Mouse (Mus musculus): ENCODE data around the gene Cmip.

The Cmip gene

DNA sequence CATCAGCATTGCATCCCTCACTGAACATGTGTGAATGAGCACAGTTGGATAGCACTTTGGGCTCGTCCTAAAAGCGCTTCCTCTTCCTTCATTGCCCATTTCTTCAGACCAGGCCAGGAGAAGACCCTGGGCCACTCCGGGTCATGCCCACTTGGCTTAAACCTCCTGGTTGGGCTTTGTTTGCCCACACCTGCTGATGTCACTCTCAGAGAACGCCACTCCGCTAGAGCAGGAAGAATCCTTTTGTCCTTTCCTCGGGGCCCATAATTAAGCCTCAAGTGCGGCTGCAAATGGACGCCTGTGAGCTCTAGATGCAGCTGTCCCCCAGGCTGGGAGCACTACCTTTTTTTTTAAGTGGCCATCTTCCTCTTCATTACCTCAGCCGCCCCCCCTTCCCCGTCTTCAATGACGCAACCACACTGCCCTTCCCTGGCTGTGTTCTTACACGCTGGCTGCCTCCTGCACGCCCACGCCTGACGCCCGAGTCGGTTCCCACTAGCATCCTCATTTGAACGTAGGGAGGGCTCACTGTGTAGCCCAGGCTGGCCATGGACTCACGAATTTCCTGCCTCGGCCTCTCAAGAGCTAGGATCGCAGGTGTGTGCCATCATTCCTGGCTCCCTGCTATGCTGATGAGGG is 171.8 kb downstream of the Cmip start:
- no peak for DNase-seq

DNA sequence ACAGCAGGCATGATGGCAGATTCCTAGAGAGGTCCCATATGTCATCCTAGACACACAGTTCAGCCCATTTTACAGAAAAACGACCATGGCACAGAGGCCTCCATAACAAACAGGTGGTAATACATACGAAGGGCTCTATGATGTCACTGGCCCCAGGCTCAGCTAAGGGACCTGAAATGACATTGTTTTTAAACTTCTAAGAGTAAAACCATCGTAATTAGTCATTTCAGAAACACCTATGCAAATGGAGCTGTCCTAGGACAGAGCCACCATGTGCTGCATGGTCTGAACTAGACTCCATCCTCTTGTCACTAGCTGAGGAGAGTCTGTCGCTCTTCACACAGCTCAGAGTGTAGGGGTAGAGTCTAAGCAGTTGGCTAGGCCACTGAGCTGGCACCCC is 173.8 kb downstream of the Cmip start:
- no peak for DNase-seq

DNA sequence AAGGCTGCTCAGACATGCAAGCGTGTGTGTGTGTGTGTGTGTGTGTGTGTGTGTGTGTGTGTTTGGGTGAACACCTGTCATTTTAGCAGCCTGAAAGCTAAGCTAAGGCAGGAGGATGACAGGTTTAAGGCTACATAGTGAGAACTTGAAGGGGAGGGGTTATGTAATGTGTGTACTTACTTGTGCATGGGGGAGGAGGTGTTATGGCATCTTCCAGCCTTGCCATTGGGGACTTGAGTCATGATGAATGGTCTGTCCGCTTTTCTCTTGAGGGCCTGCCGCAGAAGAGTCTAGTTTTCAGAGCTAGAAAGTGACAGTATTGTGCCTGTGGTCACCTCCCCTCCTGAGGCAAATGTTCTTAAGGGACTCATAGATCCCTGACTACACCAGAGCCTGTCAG is 174.7 kb downstream of the Cmip start:
- DNase-seq: no peak

DNA sequence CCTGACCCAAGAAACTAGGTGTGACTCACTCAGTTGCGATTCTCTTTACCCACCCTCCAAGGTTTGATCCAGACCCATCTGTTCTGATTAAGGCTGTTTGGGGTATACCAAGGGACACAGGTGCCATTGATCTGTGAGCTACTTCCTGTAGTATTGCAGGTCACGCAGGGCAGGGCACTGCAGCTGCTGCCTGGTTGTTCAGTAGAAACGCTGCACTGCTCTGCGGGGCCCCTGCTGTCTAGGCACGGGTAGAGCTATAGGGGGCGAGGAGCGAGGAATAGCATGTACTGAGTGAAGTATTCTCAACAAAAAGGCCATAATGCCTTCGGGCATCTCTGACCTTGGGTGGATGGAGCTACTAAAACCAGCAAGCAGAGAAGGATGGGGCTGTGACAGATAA is 175.2 kb downstream of the Cmip start:
- DNase-seq: no peak

DNA sequence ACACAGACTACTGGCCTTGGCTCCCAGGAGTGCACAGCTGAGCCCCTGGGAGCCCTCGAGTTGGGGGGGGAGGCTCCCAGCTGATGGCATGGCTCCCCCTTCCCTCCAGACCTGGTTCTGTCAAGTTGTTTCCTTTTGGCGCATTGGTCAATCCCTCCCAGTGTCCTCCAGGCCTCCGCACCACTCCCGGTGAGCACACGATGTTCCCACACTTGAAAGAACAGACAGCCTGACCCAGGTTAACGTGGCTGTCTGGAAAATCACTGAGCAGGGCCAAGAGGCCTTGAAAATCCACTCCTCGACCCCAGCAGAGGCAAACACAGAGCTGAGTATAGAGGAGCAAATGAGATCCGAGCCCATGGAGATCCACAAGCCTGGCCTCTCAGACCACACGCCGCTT is 177.1 kb downstream of the Cmip start:
- no peak for DNase-seq

DNA sequence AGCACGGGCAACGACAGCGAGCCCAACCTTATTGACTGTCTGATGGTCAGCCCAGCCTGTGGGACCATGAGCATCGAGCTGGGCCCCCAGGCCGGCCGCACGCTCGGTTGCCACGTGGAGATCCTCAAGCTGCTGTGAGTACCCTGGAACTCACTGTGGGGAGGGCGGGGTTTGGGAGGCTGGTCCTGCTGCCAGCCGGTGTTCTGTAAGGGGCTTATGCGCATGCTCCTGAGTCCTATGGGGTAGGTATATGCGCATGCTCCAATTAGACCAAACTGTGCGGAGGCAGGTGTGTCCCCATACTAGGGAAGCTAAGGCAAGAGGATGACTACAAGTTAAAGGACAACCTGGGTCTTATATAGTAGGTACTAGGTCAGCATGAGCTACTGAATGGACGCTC is 179.9 kb downstream of the Cmip start:
- DNase-seq: no peak

DNA sequence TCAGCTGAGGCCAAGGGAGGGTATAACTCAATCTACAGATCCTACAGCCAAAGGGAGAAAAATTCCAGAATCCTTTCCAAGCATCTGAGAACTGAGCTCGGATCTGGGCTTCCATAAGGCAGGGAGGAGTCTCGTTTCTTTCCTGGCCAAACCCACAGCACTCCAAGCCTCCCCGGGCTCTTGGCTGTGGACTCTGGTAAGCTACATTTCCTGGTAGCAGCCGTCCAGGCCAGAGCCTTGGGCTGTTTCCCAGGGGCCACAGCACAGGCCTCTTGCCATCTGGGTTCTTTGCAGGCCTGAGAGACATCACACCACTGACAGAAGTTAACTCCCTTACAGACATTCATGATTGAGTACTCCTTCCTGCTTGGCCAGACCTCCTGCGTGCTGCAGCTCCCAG is 180.8 kb downstream of the Cmip start:
- no peak for DNase-seq

- DNase-seq: no peak
These were observed 183.5 kb downstream of the Cmip start for GRCm38 (mm10) chr8:117440317-117440716.

DNA sequence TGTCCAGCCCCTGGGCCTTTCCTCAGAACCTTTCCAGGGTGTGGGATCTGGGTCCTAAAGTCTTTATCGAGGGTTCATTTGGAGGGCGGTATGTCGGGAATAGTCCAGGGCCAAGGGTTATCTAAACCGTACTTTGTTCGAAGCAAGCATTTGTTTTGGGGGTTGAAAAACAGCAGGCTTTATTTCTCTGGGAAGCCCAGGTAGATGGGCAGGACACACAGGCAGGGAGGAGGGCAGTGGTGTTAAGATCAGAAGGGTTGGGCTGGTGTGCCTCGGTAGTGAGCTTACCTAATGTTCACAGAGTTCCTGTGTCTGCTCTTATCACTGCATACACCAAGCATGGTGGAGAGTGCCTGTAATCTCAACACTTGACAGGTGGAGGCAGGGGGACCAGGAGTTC is 183.9 kb downstream of the Cmip start:
- DNase-seq: no peak

DNA sequence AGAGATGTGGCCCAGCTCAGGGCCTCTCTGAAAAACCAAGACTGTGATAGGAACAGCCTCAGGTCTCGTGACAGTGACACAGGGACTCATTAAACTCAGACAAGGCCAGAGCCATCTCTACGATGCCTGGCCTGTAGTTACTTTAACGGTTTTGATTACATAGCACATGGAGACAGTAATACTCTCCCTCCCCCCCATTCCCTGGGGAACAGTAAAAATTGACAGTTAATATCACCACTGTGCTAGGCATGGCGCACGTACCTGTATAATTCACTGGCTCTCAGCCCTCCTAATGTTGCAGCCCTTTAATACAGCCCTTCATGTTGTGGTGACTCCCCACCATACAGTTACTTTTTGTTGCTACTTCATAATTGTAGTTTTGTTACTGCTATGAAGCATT is 188.6 kb downstream of the Cmip start:
- DNase-seq: no peak

DNA sequence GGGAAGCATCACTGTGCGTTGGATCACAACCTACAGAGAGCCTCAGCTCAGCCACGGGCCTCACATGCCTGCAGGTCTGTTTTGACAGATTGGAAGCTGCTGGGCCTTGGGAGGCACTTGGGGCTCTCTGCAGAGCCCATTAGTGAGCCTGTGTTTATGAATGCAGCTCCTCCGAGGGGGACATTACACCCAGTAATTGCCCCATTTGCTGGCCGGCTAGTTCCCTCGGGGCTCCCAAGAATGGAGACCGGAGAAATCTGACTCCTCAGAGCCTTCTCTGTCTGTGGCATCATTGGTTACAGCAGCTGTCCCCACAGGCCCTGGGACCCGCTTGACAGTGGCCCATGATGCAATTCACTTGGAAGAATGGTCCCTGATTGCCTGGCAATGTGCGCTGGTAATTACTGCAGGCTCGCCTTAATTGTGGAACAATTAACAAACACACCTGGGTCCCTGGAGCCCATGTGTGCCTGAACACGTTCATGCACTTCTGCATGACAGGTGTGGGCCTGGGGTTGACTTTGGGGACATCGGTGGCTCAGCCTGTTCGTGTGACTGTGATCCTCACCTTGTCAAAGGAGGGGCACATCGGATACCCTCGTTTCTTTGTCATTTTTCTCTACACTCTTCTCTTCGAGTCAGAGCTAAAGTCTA is 189.6 kb downstream of the Cmip start:
- no peak for DNase-seq

GRCm38 (mm10) chr8:117451072-117451471 is 194.2 kb downstream of the Cmip start:
- DNase-seq: no peak

DNA sequence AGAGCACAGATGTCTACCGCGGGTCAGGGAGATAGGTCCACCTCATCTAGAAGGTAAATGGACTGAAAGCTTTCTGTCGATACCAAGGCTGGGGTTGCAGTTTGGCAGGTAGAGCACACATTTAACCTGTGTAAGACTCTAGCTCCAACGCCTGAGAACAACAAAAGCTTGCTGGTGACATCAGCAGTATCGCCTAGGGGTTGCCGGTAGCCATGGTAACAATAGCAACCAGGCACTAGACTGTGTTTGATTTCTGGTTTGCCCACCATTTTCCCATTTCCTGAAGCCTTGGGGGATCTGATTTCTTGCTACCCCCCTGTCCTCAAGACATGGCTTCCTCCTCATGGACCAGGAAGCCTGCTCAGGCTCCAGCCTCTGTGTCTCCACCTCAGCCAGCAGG is 197.1 kb downstream of the Cmip start:
- DNase-seq: no peak

- no peak for DNase-seq
These were observed 197.8 kb downstream of the Cmip start for GRCm38 (mm10) chr8:117454516-117455116.

GRCm38 (mm10) chr8:117455701-117456100 is 198.8 kb downstream of the Cmip start:
- no peak for DNase-seq

GRCm38 (mm10) chr8:117458440-117458839 is 201.6 kb downstream of the Cmip start:
- no peak for DNase-seq

DNA sequence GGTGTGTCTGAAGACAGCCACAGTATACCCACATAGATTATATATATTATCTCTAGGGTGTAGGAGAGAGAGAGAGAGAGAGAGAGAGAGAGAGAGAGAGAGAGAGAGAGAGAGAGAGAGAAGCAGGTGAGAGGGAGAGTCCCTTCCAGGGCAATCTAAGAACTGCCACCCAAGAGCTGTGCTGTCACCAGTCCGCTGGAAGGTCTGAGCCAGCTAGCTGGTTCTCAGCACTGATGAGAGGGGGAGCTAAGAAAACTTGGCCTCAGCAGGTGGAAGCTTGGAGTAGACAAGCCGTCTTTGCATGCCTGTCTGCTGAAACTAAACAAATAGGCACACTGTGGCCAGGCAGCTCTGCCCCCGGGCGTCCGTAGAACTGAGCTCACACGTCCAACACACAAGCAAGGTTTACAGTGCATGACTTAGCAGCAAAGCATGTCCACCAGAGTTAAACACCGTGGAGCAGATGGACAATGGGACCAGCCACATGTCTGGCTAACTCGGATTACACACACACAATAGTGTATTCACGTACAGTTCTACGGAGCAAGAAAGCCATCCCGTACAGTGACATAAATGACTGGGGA is 205.9 kb downstream of the Cmip start:
- DNase-seq: no peak

DNA sequence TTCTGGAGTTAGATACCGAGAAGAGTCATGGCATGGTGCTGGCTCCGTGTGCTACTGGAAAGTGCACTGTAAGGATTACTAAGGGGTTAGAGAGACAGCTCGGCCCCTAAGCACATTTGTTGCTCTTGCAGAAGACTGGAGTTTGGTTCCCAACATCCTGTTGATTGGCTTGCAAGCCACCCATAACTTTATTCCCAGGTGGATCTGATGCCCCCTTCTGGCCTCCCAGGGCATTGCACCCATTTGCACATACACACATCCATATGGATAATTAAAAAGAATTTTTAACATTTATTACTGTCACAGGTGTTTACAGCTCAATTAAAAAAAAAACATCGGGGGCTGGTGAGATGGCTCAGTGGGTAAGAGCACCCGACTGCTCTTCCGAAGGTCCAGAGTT is 207.7 kb downstream of the Cmip start:
- DNase-seq: no peak

DNA sequence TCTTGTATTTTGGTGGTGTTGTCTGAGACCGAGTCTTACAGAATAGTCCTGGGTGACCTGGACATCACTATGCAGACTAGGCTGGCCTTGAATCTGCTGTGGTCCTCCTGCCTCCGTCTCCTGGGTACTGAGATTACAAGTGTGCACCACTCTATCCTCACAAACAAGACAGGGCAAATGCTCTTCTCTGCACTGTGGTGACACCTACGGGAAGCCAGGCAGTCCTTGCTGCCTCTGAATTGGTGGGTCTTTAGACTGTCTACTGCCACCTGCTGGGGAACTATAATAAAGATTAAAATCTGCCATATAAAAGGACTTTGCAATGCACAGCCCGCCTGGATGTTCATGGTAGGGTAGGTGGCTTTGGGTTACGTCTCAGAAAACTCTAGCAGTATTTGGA is 208.4 kb downstream of the Cmip start:
- DNase-seq: peak in 1 of 2 experiments; percentile 24

DNA sequence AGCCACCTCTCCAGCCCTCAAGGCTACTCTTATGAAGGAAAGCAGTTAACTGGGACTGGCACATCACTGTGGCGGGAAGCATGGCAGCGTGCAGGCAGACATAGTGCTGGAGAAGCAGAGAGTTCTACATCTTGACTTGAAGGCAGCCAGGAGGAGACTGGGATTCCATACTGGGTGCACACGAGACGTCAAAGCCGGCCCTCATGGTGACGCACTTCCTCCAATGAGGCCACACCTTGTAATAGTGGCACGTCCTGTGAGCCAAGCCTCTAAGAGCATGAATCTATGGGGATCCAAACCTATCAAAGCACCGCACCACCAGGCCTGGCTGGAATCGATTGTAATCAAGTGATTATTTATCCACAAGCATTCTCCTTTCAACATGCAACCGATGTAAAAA is 210.6 kb downstream of the Cmip start:
- no peak for DNase-seq

- DNase-seq: no peak
These were observed 212.8 kb downstream of the Cmip start for GRCm38 (mm10) chr8:117469431-117470341.

DNA sequence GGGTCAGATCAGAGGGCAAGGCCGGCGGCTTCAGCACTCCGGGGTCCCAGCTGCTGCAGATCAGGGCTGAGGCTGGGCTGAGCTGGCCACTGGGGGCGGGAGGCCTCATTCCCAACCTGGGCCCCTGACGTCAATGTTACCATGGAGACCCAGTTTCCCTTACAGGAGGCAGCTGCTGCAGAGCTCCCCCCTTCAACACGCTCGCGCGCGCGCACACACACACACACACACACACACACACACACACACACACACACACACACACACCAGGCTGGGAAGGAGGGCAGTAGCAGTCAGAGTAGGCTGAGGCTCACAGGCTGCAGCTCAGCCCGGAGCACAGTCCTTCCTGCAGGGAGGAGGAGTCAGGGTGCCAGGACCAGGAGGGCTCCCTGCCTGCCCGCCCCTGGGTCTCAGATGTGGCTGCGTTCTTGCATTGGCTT is 213.5 kb downstream of the Cmip start:
- DNase-seq: peak; percentile 36 to 64

DNA sequence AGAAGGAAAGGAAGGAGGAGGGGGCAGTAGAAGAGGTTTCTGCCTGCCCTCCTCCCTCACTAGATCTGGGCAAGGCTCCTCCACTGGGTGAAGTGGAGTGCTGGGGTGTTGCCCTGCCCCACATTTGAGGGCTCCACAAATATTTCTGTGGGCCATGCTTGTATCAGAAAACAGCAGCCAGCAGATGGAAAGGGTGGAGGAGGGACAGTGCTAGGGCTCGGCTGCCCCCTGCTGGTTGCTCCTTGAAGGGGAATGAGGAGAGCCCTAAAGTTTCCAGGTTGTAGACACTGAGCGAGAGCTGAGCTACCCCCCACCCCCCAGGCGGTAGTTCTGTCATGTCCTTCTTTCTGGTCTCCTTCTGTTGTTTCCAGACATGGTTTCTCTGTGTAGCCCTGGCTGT is 214.3 kb downstream of the Cmip start:
- peak; percentile 26 to 31 for DNase-seq
